Mouse (Mus musculus): ENCODE measurements around the gene 1700003E16Rik. TPM values are rescaled to one million over a fixed set of nuclear protein-coding genes. Genes with fewer than 3 reads are reported as not detected.

1700003E16Rik gene
- 0.07 and 0.10 TPM in 2 replicates for polyA plus RNA-seq (2012)

DNA sequence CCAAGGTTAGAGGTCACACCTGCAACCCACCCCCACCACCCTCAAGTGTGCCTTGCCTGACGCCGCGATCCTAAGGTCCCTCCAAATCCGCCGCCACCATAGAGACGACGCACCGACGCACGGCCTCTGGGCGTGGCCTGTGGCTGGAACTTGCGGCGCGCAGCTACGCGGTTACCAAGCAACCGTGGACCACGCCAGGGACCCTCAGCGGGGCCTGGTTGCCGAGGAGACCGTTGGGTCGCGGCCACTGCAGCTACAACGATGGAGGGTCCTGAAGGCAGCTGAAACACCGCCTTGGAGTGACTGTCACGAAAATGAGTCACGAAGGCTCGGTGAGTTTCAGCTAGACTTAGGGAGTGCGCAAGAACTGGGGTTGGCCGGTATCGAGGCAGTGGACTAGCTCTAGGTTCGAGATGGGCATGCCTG, at the start of gene 1700003E16Rik, which contains the start of gene Wdr54:
Gene 1700003E16Rik (plus strand): TSS at position 146 of the 426 bp plus-strand sequence.
Gene Wdr54 (minus strand): TSS at position 139 of the 426 bp plus-strand sequence.

DNA sequence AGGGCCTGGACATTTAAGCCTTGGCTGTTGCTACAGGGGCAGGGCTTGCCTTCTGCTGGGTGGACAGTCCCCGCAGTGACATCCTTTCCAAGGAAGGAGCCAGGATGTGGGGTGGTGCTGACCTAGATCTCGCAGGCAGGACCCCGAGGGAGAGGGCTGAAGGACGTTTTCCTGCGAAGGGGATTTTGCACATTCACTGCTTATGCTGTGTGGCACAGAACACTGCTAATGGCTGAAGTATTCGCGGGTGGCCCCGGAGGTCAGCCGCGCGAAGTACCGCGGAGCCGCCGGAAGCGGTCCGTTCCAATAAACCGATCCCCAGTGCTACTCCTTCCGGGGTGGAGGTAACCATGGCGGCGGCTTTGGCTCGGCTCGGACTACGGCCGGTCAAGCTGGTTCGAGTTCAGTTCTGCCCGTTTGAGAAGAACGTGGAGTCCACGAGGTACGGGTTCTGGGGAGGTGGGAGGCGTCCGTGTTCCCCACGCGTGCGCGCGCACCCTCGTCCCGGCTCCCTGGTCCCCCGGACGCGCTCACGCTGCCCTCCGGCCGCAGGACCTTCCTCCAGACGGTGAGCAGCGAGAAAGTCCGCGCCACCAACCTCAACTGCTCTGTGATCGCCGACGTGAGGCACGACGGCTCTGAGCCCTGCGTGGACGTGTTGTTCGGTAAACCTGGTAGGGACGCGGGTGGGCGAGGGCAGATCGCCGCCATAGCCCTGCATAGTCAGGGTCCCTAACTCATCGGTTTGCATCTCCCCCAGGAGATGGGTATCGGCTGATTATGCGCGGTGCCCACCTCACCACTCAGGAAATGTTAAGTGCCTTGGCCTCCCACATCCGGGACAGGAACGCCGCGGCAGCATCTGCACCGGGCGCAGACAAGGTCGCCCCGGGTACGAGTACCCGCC, 47.2 kb upstream of the 1700003E16Rik start, which contains the start of gene Mrpl53:
Gene Mrpl53 (plus strand): TSS at position 279 of the 907 bp plus-strand sequence.

DNA sequence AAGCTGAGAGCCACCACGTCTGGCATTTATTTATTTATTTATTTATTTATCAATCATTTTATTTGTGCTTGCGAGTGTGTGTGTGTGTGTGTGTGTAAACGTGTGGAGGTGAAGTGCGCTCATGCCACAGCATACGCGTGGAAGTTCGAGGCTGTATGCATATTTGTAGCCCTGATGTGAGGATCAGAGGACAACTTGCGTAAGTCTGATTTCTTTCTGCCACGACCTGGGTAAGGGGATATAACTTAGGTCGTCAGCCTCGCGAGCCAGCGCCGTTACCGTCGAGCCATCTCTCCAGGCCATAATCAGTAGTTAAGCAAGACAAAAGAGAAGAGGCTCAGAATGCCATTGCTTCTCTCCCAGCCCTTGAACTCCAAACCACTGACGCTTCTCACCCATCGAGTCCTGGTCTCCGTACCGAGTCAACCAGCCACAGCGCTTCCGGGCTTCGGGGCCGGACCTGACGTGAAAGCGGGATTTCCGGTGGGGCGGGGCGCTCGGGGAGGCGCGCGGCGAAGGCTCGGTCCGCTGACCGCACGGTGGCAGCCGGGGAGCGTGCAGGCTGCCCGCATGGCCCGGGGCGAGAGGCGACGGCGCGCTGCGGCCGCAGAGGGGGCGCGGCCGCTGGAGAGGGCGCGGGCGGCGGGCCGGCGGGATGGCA, 41.1 kb upstream of the 1700003E16Rik start, which contains the start of gene Mogs:
Gene Mogs (plus strand): TSS at position 486 of the 661 bp plus-strand sequence.

DNA sequence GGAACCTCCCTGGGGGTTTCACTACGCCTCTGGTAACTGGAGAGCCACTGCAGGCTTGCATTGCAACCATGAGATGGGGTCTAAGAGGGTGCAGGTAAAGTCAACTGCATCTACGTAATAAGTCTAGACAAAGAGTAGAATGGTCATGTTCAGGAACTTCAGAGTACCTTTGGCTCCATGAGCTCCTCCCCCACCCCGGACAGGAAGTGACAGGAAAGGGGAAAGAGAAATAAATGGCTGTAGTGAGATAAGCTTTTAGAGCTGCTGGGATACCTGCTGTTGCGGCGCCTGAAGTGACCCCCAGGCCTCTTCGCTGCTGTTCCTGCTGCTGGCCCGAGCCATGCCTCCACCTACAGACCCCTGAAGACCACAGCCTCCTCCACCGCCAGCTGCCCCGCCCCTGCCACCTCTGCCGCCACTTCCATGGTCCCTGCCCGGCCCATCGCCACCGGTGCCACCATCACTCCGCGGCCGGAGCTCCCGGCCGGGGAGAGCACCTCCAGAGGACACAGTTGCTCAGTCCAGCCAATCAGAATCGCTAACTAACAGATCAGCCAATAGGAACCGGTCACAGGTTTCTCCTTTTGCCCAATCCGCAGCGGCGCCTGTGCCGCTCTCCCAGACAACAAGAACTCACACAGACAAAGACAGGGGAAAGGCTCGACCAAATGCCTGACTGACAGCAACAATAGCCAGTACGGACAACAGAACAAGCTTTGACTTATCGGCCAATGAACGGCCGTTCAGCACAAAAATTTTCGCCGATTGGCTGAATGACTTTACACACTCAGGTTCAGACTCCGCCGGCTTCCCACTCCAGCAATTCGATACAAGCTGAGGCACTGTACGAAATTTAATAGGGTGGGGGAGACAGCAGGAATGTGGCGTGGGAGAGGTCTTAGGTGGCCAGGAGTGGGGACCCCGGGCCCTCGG, 35.0 kb upstream of the 1700003E16Rik start, which contains the start of gene Wbp1:
Gene Wbp1 (minus strand): TSS at position 630 of the 933 bp plus-strand sequence.

DNA sequence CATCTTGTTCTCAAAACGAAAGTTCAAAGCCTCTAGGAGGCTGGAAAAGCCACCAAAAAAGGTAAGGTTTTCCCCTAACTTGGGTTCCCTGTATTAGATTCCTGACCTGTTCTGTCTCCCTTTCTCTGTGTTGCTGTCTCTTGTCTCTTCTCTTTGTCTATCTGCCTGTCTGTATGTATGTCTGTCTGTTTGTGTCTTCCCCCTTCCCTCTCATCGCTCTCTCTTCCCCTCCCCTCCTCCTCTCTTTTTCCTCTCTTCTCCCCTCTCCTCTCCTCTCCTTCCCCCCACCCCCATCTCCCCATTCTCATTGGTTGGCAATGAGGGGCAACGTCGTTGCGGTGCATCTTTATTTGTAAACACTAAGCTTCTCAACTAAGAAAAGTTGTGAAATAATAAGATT, 30.9 kb upstream of the 1700003E16Rik start, which contains the start of gene Ino80b:
Gene Ino80b (minus strand): TSS at position 101 of the 400 bp plus-strand sequence.

GRCm38 (mm10) chr6:83134951-83135513, 21.2 kb upstream of the 1700003E16Rik start, which contains the start of gene Rtkn:
Gene Rtkn (plus strand): TSS chr6:83135463.

GRCm38 (mm10) chr6:83165607-83166242, 9.5 kb downstream of the 1700003E16Rik start, which contains the start of gene Dctn1:
Gene Dctn1 (plus strand): TSS chr6:83165920.

Other genes with a start within 250 kb of the 1700003E16Rik start
- gene Sema4f, start 216.6 kb upstream of the 1700003E16Rik start, polyA plus RNA-seq (2012): 0.47 and 0.49 TPM in 2 replicates
- gene M1ap, start 209.5 kb upstream of the 1700003E16Rik start, polyA plus RNA-seq (2012): 4.4 and 6.4 TPM in 2 replicates
- 83.5 and 86.6 TPM in 2 replicates for gene Dok1, start 122.9 kb upstream of the 1700003E16Rik start, polyA plus RNA-seq (2012)
- 0.40 and 0.58 TPM in 2 replicates for gene Loxl3, start 122.2 kb upstream of the 1700003E16Rik start, polyA plus RNA-seq (2012)
- gene Aup1, start 101.9 kb upstream of the 1700003E16Rik start, polyA plus RNA-seq (2012): 985 and 1,115 TPM in 2 replicates
- 96.6 and 98.0 TPM in 2 replicates for gene Htra2, start 101.1 kb upstream of the 1700003E16Rik start, polyA plus RNA-seq (2012)
- gene Dqx1, start 98.6 kb upstream of the 1700003E16Rik start, polyA plus RNA-seq (2012): 0.50 and 0.96 TPM in 2 replicates
- gene Tlx2, start 86.1 kb upstream of the 1700003E16Rik start, polyA plus RNA-seq (2012): not detected in 2 replicates
- 8.0 and 8.6 TPM in 2 replicates for gene Pcgf1, start 78.5 kb upstream of the 1700003E16Rik start, polyA plus RNA-seq (2012)
- 0.29 and 0.54 TPM in 2 replicates for gene Lbx2, start 70.0 kb upstream of the 1700003E16Rik start, polyA plus RNA-seq (2012)
- gene Ccdc142, start 54.8 kb upstream of the 1700003E16Rik start, polyA plus RNA-seq (2012): 7.9 and 8.7 TPM in 2 replicates
- 4.3 and 4.9 TPM in 2 replicates for gene Gm42688, start 54.8 kb upstream of the 1700003E16Rik start, polyA plus RNA-seq (2012)
- 37.3 and 44.4 TPM in 2 replicates for gene Mrpl53, start 47.4 kb upstream of the 1700003E16Rik start, polyA plus RNA-seq (2012)
- 188 and 205 TPM in 2 replicates for gene Mogs, start 40.9 kb upstream of the 1700003E16Rik start, polyA plus RNA-seq (2012)
- gene Wbp1, start 34.8 kb upstream of the 1700003E16Rik start, polyA plus RNA-seq (2012): 60.5 and 62.6 TPM in 2 replicates
- gene Ino80b, start 31.0 kb upstream of the 1700003E16Rik start, polyA plus RNA-seq (2012): 241 and 250 TPM in 2 replicates
- gene Rtkn, start 20.9 kb upstream of the 1700003E16Rik start, polyA plus RNA-seq (2012): 16.5 and 24.1 TPM in 2 replicates
- gene Wdr54, start within 50 bp of the 1700003E16Rik start, polyA plus RNA-seq (2012): 0.34 TPM in 1 of 2 replicates, not detected in the other
- 242 and 327 TPM in 2 replicates for gene Dctn1, start 9.5 kb downstream of the 1700003E16Rik start, polyA plus RNA-seq (2012)
- gene Slc4a5, start 63.4 kb downstream of the 1700003E16Rik start, polyA plus RNA-seq (2012): 0.46 and 0.62 TPM in 2 replicates
- gene Mthfd2, start 169.5 kb downstream of the 1700003E16Rik start, polyA plus RNA-seq (2012): 12.6 and 17.0 TPM in 2 replicates
- 80.4 and 99.8 TPM in 2 replicates for gene Mob1a, start 169.6 kb downstream of the 1700003E16Rik start, polyA plus RNA-seq (2012)
- gene Bola3, start 192.7 kb downstream of the 1700003E16Rik start, polyA plus RNA-seq (2012): 24.8 and 34.2 TPM in 2 replicates